Mouse (Mus musculus) MEL (cell line): ENCODE results near the gene Tlr7. TPM values are rescaled to one million over a fixed set of nuclear protein-coding genes. Genes with fewer than 3 reads are reported as not detected.

Experiments used
- DNase-seq: peaks from one replicate; pipeline ENCODE4 v3.0.0; 2011; ENCODE audit warnings: low read depth, low spot score
- H3K27ac ChIP-seq: 2 replicates; pipeline ENCODE4 v1.5.1; 2012; ENCODE audit warnings: low read depth, mild to moderate bottlenecking, control low read depth, low read length, moderate library complexity; ENCODE audit not compliant: control insufficient read depth
- H3K27me3 ChIP-seq, 2 experiments: fragments of 150-350 bp in 1 of 2; sonication (generic) in 1 of 2; 2 replicates each; pipeline ENCODE4 v1.6.1; 2012; ENCODE audit warnings: low read length in 2 of 2, mild to moderate bottlenecking in 2 of 2, improper control_type of control experiment in 1 of 2, moderate library complexity in 1 of 2; ENCODE audit not compliant: insufficient read depth in 2 of 2, control insufficient read depth in 1 of 2
- H3K36me3 ChIP-seq, 2 experiments: 2 replicates each; pipeline ENCODE4 v1.6.1; 2012 to 2014; ENCODE audit warnings: low read length in 2 of 2, improper control_type of control experiment in 1 of 2, inconsistent platforms in 1 of 2, mild to moderate bottlenecking in 1 of 2; ENCODE audit not compliant: insufficient read depth in 2 of 2, control insufficient read depth in 1 of 2
- H3K4me1 ChIP-seq, 2 experiments: fragments of 150-350 bp in 1 of 2; sonication (generic) in 1 of 2; 2 replicates each; pipeline ENCODE4 v1.6.1; 2012; ENCODE audit warnings: low read length in 2 of 2, improper control_type of control experiment in 1 of 2, mild to moderate bottlenecking in 1 of 2; ENCODE audit not compliant: insufficient read depth in 2 of 2, control insufficient read depth in 1 of 2
- H3K4me3 ChIP-seq, 2 experiments: fragments of 150-350 bp in 1 of 2; sonication (generic) in 1 of 2; 2 replicates each; pipeline ENCODE4 v1.5.1; 2012; ENCODE audit warnings: low read depth in 2 of 2, low read length in 2 of 2, mild to moderate bottlenecking in 2 of 2, moderate library complexity in 2 of 2, control low read depth in 1 of 2, improper control_type of control experiment in 1 of 2; ENCODE audit not compliant: control insufficient read depth in 1 of 2, insufficient read depth in 1 of 2
- H3K79me2 ChIP-seq: 2 replicates; pipeline ENCODE4 v1.6.1; 2012; ENCODE audit warnings: mild to moderate bottlenecking, low read length, moderate library complexity; ENCODE audit not compliant: control insufficient read depth, poor library complexity, insufficient read depth
- H3K9ac ChIP-seq: 2 replicates; pipeline ENCODE4 v1.6.1; 2012; ENCODE audit warnings: low read depth, mild to moderate bottlenecking, control low read depth, low read length, moderate library complexity; ENCODE audit not compliant: control insufficient read depth, poor library complexity, severe bottlenecking
- H3K9me3 ChIP-seq: fragments of 150-350 bp; sonication (generic); replicated peaks from 2 replicates; pipeline ENCODE4 v1.6.1; 2012; ENCODE audit warnings: mild to moderate bottlenecking, low read length, improper control_type of control experiment, moderate library complexity; ENCODE audit not compliant: insufficient read depth
- BHLHE40 ChIP-seq: IDR thresholded peaks from 2 replicates; pipeline ENCODE4 v1.6.1; 2012; ENCODE audit warnings: low read depth, mild to moderate bottlenecking, inconsistent platforms, low read length, improper control_type of control experiment, borderline replicate concordance
- CHD2 ChIP-seq: IDR thresholded peaks from 2 replicates; pipeline ENCODE4 v1.6.1; 2011; ENCODE audit warnings: low read length, improper control_type of control experiment
- ELF1 ChIP-seq: IDR thresholded peaks from 2 replicates; pipeline ENCODE4 v1.6.1; 2014; ENCODE audit warnings: low read depth, mild to moderate bottlenecking, inconsistent platforms, low read length, improper control_type of control experiment, moderate library complexity
- EP300 ChIP-seq, 2 experiments: IDR thresholded peaks; 2 replicates each; pipeline ENCODE4 v1.6.1; 2011; ENCODE audit warnings: improper control_type of control experiment in 2 of 2, low read length in 2 of 2, low read depth in 1 of 2, mild to moderate bottlenecking in 1 of 2
- GATA1 ChIP-seq: IDR thresholded peaks from 2 replicates; pipeline ENCODE4 v1.6.1; 2011; ENCODE audit warnings: low read depth, low read length, improper control_type of control experiment
- HCFC1 ChIP-seq: IDR thresholded peaks from 2 replicates; pipeline ENCODE4 v1.6.1; 2012; ENCODE audit warnings: low read depth, mild to moderate bottlenecking, inconsistent platforms, low read length, improper control_type of control experiment, moderate library complexity
- JUND ChIP-seq: IDR thresholded peaks from 2 replicates; pipeline ENCODE4 v1.6.1; 2011; ENCODE audit warnings: low read depth, mild to moderate bottlenecking, improper control_type of control experiment, low read length
- KAT2A ChIP-seq: conservative IDR thresholded peaks from 2 replicates; pipeline ENCODE4 v1.6.1; 2012; ENCODE audit warnings: low read depth, low read length, improper control_type of control experiment, inconsistent platforms
- MAX ChIP-seq: IDR thresholded peaks from 2 replicates; pipeline ENCODE4 v1.6.1; 2011; ENCODE audit warnings: low read length, improper control_type of control experiment
- MAZ ChIP-seq: IDR thresholded peaks from 2 replicates; pipeline ENCODE4 v1.6.1; 2012; ENCODE audit warnings: low read depth, mild to moderate bottlenecking, inconsistent platforms, low read length, improper control_type of control experiment
- MYB ChIP-seq: IDR thresholded peaks from 2 replicates; pipeline ENCODE4 v1.6.1; 2011; ENCODE audit warnings: mild to moderate bottlenecking, low read depth, low read length, improper control_type of control experiment
- MYC ChIP-seq: IDR thresholded peaks from 2 replicates; pipeline ENCODE4 v1.6.1; 2011; ENCODE audit warnings: low read depth, mild to moderate bottlenecking, low read length, improper control_type of control experiment, moderate library complexity
- NRF1 ChIP-seq: IDR thresholded peaks from 2 replicates; pipeline ENCODE4 v1.6.1; 2014; ENCODE audit warnings: low read depth, mild to moderate bottlenecking, inconsistent platforms, low read length, improper control_type of control experiment, moderate library complexity; ENCODE audit not compliant: poor library complexity, insufficient read depth, severe bottlenecking
- POLR2AphosphoS2 ChIP-seq: IDR thresholded peaks from 2 replicates; pipeline ENCODE4 v1.6.1; 2011; ENCODE audit warnings: low read length, improper control_type of control experiment
- RAD21 ChIP-seq: IDR thresholded peaks from 2 replicates; pipeline ENCODE4 v1.6.1; 2011; ENCODE audit warnings: mild to moderate bottlenecking, low read depth, low read length, improper control_type of control experiment
- SMC3 ChIP-seq: IDR thresholded peaks from 2 replicates; pipeline ENCODE4 v1.6.1; 2011; ENCODE audit warnings: low read depth, low read length, improper control_type of control experiment
- TAL1 ChIP-seq: IDR thresholded peaks from 2 replicates; pipeline ENCODE4 v1.6.1; 2012; ENCODE audit warnings: mild to moderate bottlenecking, inconsistent platforms, low read length, moderate library complexity, mixed read lengths
- TBP ChIP-seq: IDR thresholded peaks from 2 replicates; pipeline ENCODE4 v1.8.0; 2011; ENCODE audit warnings: low read depth, low read length, improper control_type of control experiment
- USF1 ChIP-seq: IDR thresholded peaks from 2 replicates; pipeline ENCODE4 v1.6.1; 2014; ENCODE audit warnings: low read depth, mild to moderate bottlenecking, inconsistent platforms, low read length, improper control_type of control experiment, moderate library complexity
- USF2 ChIP-seq, 2 experiments: IDR thresholded peaks; 2 replicates each; pipeline ENCODE4 v1.6.1; 2011 to 2012; ENCODE audit warnings: improper control_type of control experiment in 2 of 2, low read length in 2 of 2, borderline replicate concordance in 1 of 2, inconsistent platforms in 1 of 2, low read depth in 1 of 2, mild to moderate bottlenecking in 1 of 2; ENCODE audit not compliant: insufficient read depth in 1 of 2
- ZC3H11A ChIP-seq: IDR thresholded peaks from 2 replicates; pipeline ENCODE4 v1.6.1; 2012; ENCODE audit warnings: low read depth, mild to moderate bottlenecking, inconsistent platforms, low read length, improper control_type of control experiment
- ZMIZ1 ChIP-seq: IDR thresholded peaks from 2 replicates; pipeline ENCODE4 v1.6.1; 2012; ENCODE audit warnings: low read depth, mild to moderate bottlenecking, inconsistent platforms, low read length, improper control_type of control experiment, moderate library complexity
- polyA plus RNA-seq, 2 experiments: library from polyadenylated mRNA; stranded (reverse) in 1 of 2; unstranded in 1 of 2; fragments of >175 nt in 1 of 2; fragments of >200 nt in 1 of 2; gene quantifications; 2 replicates each; pipeline versions ENCODE4 v1.2.1 to v1.2.4; 2012; ENCODE audit warnings: low replicate concordance in 2 of 2, low read depth in 1 of 2; ENCODE audit not compliant: insufficient read length in 2 of 2, insufficient read depth in 1 of 2, missing spikeins in 1 of 2
- total RNA-seq: library from RNA; depleted of rRNA; stranded (reverse); fragments of 300-350 nt; gene quantifications from 2 replicates; pipeline ENCODE4 v1.2.3, GENCODE M21; 2012

Gene Tlr7
- total and polyA plus RNA-seq, 3 experiments, result not detected

- Histone ChIP-seq H3K27ac (no peak overlapping the region), H3K27me3 (no peaks in the 10 kb centered on the region), H3K4me1 (no peaks in the 10 kb centered on the region), H3K9me3 (no peaks in the 10 kb centered on the region), H3K36me3 (no peaks in the 10 kb centered on the region), H3K79me2 (no peaks in the 10 kb centered on the region), H3K4me3 (no peak overlapping the region), H3K9ac (no peak overlapping the region)
- DNase-seq, result no peak
- TF ChIP-seq KAT2A, result no peak
- TF ChIP-seq POLR2AphosphoS2, result no peak
- no peak for TF ChIP-seq JUND
- no peak for TF ChIP-seq MYC
Measured at GRCm38 (mm10) chrX:167330993-167331392, 635 bp upstream of the Tlr7 start.

GRCm38 (mm10) chrX:167329620-167330019 lies 738 bp downstream of the Tlr7 start:
- Histone ChIP-seq H3K36me3 (no peaks in the 10 kb centered on the region), H3K9me3 (no peaks in the 10 kb centered on the region), H3K4me1 (no peaks in the 10 kb centered on the region), H3K9ac (no peak overlapping the region), H3K79me2 (no peaks in the 10 kb centered on the region), H3K27ac (no peak overlapping the region), H3K27me3 (no peaks in the 10 kb centered on the region), H3K4me3 (no peak overlapping the region)
- no peak for DNase-seq
- TF ChIP-seq SMC3, result no peak

DNA sequence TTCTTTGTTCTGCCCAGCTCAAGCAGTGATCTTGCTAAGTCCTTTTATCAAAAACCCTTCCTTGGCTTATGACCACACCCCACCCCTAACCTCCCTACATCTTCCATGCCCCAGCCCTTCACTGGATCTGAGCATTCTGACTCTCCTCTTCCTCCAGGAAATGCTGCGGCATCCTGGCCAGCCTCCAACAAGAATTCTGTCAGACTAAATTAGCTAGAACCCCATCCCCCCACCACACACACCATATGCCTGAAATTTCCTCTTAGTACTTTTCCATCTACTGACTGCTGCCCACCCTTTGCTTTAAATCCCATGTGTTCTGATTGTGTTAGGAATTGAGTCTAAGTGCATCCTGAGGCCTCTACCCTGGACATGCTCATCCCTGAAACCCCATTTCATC lies 1.3 kb downstream of the Tlr7 start:
- Histone ChIP-seq H3K79me2 (no peaks in the 10 kb centered on the region), H3K4me3 (no peak overlapping the region), H3K9ac (no peak overlapping the region), H3K36me3 (no peaks in the 10 kb centered on the region), H3K27ac (no peak overlapping the region), H3K9me3 (no peaks in the 10 kb centered on the region), H3K27me3 (no peaks in the 10 kb centered on the region), H3K4me1 (no peaks in the 10 kb centered on the region)
- TF ChIP-seq NRF1 (no peak), KAT2A (no peak), RAD21 (no peak), EP300 (IDR thresholded peaks at IDR 0.05; ENCODE audit: low read depth in 1 of 2, low read length in 2 of 2) (no peak), HCFC1 (no peak), TAL1 (no peak), TBP (no peak), ELF1 (no peak), MYB (no peak), MAX (no peak), BHLHE40 (no peak), USF1 (no peak), ZMIZ1 (no peak), CHD2 (no peak), GATA1 (no peak), POLR2AphosphoS2 (no peak), MAZ (no peak), USF2 (IDR thresholded peaks at IDR 0.05; ENCODE audit: borderline replicate concordance in 1 of 2, insufficient read depth in 1 of 2, low read depth in 1 of 2, low read length in 2 of 2) (no peak), ZC3H11A (no peak), SMC3 (no peak)
- DNase-seq, result no peak
